Mouse (Mus musculus): ENCODE measurements around the gene Terf2. TPM values are rescaled to one million over a fixed set of nuclear protein-coding genes. Genes with fewer than 3 reads are reported as not detected.

Terf2 gene
- total RNA-seq (2014; fragmentation: Nextera tagmentation) (39.1 and 46.7 TPM in 2 replicates), total RNA-seq (2017) (22.3 and 26.3 TPM in 2 replicates)

DNA sequence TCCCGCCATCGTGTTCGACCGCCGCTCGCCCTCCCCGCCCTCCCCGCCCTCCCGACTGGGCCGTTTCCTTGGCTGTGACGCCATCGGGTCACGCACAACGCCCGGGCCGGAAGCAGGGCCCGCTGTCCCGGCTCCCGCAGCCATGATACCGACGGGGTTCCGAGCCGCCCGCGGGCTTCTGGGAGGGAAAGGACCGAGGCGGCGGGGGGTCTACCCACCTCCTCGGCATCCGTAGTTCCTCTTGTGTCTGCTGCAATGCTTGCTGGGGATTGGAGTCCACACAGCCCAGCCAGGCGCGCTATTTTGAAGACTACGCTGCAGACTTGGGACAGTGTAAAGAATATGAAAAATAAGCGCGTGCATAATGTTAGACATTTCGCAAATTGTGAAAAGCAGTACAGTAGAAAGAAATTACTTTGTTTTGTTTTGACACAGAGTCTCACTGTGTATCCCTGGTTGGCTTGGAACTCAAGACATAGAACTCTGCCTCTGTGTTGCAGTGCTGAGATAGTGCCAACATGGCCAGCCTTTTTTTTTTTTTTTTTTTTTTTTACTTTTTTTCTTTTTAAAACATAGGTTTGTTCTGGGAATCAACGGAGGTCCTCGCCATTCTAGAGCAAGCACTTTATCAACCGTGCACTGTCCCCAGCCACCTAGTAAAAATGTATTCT lies at the start of gene Terf2:
Gene Terf2 (minus strand): TSS at position 182 of the 671 bp plus-strand sequence.
- ATAC-seq (replicated peaks; ENCODE audit: poor library complexity, severe bottlenecking) = peak; percentile 98

DNA sequence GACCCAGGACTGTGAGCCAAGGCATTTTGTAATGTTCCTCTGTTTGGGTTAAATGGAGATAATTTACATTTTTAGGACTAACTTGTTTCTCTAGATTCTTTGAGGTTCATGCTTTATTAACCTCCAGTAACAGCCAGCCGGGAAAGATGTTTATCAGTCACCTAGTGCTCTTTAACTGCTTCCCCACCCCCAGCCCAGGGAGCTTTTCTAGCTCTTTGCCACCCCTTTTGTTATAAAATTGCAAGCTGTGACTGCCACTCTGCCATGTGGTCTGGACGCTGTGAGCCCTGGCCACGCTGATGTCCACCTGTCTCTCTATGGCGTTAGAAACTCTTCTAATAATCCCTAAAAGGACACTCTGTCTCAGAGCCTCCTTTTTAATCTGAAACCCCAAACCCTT lies 47.2 kb upstream of the Terf2 start:
- no peak for ATAC-seq (replicated peaks; ENCODE audit: poor library complexity, severe bottlenecking)

DNA sequence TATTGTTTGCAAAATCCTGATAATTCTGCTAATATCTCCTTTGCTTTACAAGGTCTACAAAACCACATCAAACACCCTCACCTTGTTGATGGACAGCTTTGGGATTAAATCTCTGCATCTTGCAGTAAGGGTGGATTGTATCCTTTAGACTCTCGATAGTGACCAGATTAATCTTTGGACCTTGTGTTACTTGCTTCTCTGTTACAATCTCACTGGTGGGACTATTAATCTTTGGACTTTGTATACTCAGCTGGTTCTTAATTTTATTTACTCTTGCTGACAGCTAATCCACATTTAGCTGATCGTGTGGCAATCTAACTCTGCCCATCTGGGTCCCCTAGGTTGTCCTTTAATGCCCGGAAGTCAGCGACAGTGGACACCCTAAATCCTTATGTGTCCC lies 46.2 kb upstream of the Terf2 start:
- ATAC-seq (replicated peaks; ENCODE audit: poor library complexity, severe bottlenecking) = no peak

DNA sequence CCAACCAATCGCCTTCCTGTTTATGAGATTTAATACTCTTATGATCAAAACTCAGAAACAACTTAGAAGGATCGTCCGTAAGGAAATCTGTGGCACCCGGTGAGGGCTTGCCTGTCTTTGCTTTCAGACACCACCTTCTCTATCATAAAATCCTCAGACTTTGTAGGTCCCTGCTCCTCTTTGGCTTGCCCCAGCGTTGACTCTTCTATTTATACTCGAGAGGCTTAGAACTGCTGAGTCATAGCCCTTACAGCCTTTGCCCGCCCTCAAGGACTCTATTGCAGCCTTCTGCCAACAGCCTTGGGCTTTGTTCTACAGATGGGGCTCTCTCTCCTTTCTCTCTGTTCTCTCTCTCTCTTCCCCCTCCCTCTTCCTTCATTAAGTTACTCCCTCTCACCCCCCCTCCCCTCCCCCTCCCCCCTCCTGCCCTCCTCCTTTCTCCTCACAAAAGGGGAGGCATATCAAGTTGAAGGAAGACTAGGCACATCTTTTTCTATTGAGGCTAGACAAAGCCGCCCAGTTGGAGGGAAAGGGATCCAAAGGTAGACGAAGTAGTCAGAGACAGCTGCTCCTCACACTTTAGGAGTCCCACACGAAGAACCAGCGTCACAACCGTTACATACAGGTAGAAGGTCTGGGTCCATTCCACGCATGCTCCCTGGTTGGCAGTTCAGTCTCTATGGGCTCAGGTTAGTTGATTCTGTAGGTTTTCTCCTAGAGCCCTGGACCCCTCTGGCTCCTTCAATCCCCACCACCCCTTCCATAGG lies 43.5 kb upstream of the Terf2 start:
- peak; percentile 78 for ATAC-seq (replicated peaks; ENCODE audit: poor library complexity, severe bottlenecking)

DNA sequence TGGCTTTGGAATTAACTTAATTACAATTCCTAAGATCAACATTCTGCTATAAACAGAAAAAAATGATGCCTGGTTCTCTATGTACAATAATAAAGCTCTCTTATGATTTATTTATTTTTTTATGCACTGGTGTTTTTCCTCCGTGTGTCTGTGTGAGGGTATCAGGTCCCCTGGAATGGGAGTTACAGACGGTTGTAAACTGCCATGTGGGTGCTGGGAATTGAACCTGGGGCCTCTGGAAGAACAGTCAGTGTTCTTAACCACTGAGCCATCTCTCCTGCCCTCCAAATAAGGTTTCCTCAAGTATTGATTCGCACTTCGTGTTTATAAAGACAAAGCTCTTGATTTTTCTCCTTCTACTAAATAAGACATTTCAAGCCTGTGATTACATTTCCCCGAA lies 42.0 kb upstream of the Terf2 start:
- no peak for ATAC-seq (replicated peaks; ENCODE audit: poor library complexity, severe bottlenecking)

DNA sequence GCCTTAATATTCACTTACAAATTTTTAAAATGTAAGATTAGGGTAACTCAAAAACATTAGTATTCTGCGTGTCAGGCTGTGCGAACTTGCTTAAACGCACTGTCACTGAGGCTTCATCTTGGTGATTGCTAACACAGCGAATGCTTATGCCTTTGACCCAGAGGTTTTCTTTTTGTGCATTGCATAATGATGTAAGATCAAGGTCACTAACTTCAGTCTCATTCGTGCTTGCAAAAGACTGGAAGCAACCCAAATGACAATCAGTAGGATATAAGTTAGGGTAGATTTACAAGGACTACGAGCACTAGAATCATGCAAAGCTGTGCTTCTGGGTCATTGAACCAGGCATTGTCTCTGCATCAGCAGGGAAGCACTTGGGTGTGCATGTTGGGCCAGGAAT lies 41.2 kb upstream of the Terf2 start:
- no peak for ATAC-seq (replicated peaks; ENCODE audit: poor library complexity, severe bottlenecking)

DNA sequence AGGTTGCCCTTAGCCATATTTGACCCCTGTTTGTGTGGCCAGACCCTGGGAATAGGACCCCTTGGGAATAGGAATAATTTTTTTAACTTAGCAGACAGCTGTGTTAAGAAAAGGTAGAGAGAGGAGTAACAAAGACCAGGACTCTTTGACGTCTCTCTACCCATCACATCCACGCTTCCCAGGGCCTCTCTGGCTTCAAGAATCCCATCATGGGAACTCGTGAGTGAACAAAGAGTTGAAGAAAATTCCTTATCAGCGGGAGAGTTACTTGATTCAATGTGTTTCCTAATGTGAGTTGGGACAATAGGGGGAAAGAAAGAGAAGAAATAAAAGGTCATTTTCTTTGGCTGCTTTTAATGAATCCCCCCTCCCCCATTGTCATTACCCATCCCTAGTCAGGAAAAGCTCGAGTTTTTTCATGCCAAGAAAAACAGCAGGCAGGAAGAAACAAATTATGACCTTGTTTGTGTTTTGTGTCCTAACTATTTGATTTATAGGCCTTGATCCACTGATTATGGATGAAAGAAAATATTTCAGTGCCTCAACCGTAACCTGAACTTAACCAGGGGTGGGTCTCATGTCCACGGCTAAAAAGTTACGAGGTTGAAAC lies 39.8 kb upstream of the Terf2 start:
- ATAC-seq (replicated peaks; ENCODE audit: poor library complexity, severe bottlenecking) = no peak

DNA sequence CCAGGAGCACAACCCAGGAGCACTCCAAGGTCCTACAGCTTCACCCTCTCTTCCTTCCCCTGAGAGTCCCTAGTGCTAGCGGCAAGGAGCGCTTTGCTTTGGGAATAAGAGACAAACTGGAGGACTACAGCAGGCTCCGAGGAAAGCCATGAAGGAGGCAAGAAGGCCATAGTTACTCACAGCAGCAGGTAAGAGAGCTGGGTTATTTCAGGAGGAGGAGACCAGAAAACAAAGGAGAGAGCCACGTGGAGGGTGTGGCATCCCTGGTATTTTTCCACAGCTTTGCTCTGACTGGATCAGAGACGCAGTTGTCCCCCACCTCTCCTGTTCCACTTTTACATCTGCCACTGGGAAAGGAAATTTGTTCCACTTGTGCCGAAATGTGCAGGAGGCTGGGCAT lies 37.5 kb upstream of the Terf2 start:
- no peak for ATAC-seq (replicated peaks; ENCODE audit: poor library complexity, severe bottlenecking)

DNA sequence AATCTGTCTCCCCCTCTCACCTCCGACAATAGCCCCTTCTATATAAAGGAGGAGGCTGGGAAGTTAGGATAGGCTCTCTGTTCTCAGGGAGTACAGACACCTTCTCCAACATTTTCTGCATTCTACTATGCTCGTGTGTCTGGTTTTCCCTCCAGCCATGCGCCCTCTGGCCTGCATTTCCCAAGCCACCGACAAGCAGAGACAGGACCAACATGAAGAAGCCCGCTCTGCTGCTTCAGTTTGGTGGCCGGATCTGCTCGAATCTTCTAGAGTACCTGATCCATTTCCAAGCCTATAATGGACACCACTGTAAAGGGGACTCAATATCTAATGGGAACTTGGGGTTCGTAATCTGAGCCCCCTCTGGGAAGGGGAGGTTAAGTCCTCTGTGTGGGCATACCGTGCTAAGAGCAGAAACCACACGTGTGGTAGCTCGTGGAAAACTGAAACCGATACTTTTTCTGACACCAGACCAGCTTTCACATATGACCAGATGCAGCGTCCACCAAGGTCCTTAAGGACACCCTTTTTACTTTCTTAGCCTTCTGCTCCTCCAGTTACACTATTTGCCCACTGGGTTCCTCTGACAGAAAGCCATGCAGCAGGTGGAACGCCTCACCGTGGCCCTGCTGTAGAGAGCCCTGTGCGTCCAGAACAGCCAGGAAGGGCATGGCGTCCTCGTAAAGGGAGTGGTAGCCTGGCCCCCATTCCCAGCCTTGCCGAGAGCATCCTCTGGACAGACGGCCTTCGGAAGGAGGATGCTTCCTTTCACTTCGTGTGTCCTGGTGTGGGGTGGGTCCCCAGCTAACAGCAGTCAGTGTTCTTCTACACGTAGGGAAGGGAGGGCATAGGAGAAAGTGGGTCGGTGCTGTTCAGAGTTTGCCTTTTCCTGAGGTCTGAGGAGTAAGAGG lies 36.5 kb upstream of the Terf2 start:
- ATAC-seq (replicated peaks; ENCODE audit: poor library complexity, severe bottlenecking) = no peak

DNA sequence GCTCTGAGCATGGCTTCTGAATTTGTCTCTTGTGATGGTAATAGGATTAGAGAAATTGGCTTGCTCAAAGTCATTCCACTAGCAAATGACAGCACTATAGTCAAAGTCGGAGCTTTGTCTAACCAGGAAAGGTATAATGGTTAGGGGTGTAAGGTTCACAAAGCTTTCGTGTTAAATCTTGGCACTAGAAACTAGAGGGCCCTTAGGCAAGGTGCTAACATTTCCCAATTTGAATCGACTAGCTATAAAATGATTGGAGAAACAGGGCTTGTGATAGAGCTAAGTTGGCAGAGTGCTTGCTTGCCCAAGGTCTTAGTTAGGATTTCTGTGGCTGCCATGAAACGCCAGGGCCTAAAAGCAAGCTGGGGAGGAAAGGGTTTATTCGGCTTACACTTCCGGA lies 33.7 kb upstream of the Terf2 start:
- no peak for ATAC-seq (replicated peaks; ENCODE audit: poor library complexity, severe bottlenecking)

DNA sequence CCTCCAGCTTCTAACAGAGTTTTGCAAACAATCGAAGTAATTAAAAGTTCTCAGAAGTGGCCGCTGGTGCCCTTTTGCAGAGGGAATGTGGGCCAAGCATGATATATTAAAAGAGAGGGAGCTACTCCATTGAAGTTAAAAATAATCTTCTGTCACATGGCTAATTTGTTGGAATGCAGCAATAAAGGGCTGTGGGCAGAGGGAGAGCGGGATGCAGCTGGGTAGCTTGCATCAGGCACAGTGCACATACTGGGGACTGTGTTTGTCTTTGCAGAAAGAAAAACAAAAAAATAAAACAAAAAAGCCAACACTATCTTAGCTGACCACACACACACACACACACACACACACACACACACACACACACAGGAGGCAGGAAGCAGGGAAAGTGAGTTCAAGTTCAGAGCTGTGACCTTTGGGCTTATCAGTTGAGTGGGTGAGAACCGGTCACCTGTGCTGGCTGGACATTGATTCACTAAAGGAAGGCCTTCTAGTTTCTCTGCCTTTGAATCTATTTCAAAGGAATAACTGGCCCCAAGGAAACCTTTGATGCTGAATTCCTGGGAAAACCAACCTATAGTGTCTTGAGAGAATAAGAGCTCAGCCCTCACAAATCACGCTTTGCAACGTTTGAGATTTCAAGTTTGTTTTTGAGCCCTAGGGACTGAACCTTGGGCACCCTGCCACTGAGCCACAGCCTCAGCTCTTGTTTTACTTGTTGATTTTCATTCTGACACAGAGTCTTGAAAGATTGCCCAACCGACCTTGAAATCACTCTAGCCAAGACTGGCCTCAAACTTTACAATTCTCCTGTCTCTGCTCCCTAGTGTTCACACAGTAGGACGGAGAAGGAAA lies 33.1 kb upstream of the Terf2 start:
- no peak for ATAC-seq (replicated peaks; ENCODE audit: poor library complexity, severe bottlenecking)

DNA sequence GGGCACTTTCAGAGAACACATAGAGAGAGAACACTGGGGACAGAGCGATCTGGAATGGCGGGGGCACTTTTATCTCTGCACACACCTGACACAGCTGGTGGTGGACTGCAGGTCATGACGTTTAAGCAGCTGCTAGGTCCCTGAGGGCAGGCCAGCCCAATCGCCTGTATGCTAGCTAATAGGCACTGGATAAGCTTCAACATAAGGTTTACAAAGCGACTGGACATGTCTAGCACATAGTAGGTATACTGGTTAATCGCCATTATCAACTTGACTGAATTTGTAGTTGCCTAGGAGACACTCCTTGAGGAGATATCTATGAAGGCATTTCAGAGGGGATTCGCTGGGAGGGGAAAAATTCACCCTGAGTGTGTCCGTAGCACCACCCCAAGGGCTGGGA lies 28.0 kb upstream of the Terf2 start:
- ATAC-seq (replicated peaks; ENCODE audit: poor library complexity, severe bottlenecking) = no peak

DNA sequence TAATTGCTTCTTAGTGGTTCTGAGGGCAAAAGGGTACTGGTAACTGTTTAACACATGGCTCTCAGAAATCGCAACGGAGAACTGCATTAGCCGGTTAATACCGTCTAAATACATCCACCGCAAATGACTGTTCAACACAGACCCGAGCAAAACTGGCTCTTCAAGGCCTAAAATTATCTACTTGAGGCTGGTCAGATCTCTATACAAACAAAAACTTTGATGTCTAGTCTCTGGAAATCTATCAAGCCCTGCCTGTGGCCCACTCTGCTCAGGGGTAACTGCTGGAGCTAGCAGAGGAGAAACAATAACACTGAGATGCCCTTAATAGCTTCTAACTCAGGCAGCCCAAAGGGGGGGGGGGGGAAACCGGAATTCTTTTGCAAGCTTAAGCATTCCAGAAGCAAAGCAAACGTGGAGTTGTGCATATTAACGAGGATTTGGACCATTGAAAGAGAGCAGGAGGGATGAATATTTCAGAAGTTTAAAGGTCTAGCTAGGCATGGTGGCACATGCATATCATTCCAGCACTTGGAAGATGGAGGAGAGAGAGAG lies 26.8 kb upstream of the Terf2 start:
- ATAC-seq (replicated peaks; ENCODE audit: poor library complexity, severe bottlenecking) = no peak

DNA sequence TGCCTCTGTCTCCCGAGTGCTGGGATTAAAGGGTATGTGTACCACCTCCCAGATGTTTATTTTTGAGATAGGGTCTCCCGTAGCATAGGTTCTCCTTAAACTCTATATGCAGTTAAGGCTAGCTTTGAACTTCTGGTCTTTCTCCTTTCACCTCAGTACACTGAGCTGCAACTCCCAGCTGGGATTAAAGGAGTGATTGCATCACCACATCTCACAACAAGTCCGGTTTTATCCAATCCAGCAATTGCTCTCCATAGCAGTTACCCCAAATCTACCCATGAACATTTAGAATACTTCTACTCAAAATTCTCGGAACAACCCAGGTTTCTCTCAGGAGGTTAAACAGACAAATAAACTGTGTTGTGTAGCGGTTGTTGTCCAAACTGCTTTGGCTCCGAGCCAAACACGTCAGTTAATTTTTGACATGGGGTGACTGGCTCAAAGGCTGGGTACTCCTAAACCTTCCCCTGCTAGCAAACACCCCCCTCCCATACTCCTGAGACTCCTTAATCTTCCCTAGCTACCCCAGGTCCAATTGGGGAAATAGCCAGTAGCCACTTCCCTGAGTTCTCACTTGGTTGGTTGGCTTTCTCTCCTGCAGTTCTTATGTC lies 25.4 kb upstream of the Terf2 start:
- ATAC-seq (replicated peaks; ENCODE audit: poor library complexity, severe bottlenecking) = no peak

DNA sequence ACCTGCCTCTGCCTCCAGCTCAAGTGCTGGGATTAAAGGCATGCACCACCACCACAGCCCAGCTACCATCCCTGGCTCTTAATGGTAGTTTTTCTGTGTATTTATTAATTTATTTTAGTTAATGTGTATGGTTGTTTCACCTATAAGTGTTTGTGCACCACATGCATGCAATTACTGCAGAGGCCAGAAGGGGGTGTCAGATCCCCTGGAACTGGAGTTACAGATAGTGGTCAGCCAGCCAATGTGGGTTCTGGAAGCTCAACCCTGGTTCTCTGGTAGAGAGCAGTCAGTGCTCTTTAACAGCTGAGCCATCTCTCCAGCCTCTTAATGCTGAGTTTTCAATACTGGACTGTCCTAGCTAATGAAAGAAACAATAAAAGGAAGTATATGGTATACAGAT lies 24.5 kb upstream of the Terf2 start:
- no peak for ATAC-seq (replicated peaks; ENCODE audit: poor library complexity, severe bottlenecking)

DNA sequence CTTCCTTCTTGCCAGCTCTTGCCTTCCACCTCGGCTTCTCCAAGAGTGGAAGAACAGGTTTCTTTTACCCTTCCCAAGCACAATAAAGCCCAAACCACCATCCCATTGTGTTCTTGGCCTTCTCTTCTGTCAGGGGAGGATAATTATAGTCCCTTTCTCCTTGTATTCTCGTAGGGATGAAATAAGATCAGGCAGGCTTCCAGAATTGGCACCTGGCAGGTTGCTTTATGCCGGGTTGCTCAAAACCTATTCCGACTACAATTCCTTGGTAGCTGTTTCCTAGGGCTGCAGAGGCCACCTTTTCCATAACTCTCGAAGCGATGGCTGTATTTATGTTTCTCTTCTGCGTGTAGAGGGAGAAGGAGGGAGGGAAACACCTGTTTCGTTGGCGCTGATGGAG lies 23.1 kb upstream of the Terf2 start:
- ATAC-seq (replicated peaks; ENCODE audit: poor library complexity, severe bottlenecking) = no peak

DNA sequence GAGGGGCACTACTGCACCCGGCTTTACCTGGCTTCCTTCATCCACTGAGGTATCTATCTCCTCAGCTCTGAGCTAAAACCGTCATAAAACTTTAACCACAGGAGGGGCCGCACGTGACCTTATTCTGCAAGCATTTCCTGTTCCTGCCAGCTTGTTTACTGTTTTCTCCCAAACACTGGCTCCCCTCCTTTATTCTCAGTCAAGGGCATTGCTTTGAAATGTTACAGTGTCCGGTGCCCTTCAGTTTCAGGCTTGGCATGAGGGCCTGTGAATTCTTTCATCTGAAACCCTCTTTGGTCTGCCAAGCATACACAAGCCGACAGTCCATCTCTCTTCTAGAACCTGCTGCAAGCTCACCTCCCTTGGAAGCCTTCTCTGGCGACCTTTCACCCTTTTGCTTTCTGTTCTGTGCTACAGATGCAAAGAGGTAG lies 22.5 kb upstream of the Terf2 start:
- ATAC-seq (replicated peaks; ENCODE audit: poor library complexity, severe bottlenecking) = no peak

DNA sequence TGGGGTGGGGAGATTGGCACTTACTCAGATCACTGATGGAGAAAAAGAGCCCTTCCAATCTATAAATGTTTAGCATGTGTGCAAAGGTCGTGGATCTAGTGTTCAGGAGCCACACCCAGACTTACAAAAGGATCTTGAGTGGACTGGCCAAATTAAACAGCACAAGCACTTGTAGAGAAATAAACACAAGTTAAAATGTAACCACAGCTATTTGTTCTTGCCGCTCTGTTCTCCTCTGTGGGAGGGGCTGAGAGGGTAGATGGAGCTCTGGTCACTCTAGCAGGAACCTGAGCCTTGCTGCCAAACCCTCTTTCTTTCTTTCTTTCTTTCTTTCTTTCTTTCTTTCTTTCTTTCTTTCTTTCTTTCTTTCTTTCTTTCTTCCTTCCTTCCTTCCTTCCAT lies 20.7 kb upstream of the Terf2 start:
- ATAC-seq (replicated peaks; ENCODE audit: poor library complexity, severe bottlenecking) = no peak

DNA sequence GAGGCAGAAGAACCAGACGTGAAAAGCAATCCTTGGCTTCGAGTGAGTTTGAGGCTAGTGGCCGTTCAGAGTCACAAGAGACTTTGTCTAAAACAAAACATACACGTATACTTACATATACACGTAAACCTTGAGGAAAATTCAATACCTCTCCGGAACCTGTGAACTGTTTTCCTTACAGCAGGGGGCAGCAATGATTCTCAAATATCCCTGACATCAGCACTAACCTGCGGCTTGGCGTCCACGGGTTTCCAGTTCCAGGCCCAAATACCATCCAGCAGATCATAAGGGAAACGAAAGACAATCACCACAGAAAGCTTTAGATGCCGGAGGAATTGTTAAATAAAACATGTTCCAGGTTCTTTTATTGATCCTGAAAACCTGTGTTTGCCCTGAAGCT lies 19.7 kb upstream of the Terf2 start:
- ATAC-seq (replicated peaks; ENCODE audit: poor library complexity, severe bottlenecking) = peak; percentile 76
